Mouse (Mus musculus): ENCODE measurements at regions not wholly inside any gene's neighbourhood (a gene's known extent, or its start where the extent isn't known, plus 50 kb on each side); places are given as distances from the start of the nearest gene placed in this dataset.
A peak's percentile ranks its signal among the peaks of the same experiment; 100 is the strongest.
"Not testable (repeated sequence)": the region's sequence is repeated elsewhere in the genome, so short reads cannot be mapped to it uniquely, and the experiment has no call there.

- DNase-seq (ENCODE audit: low spot score) = peak; percentile 36
These were observed 498.6 kb upstream of the Acvr2a start for GRCm38 (mm10) chr2:48315306-48315705.

- DNase-seq (ENCODE audit: low spot score) = no peak
These were observed 497.6 kb upstream of the Acvr2a start for GRCm38 (mm10) chr2:48316180-48316889.

- no peak for DNase-seq (ENCODE audit: low spot score)
These were observed 496.1 kb upstream of the Acvr2a start for GRCm38 (mm10) chr2:48317821-48318220.

- DNase-seq (ENCODE audit: low spot score) = no peak
These were observed 495.4 kb upstream of the Acvr2a start for GRCm38 (mm10) chr2:48318384-48319030.

- DNase-seq (ENCODE audit: low spot score) = no peak
These were observed 492.4 kb upstream of the Acvr2a start for GRCm38 (mm10) chr2:48321471-48321870.

- peak; percentile 85 for DNase-seq (ENCODE audit: low spot score)
These were observed 491.6 kb upstream of the Acvr2a start for GRCm38 (mm10) chr2:48322278-48322677.

GRCm38 (mm10) chr2:48328204-48328603, 485.7 kb upstream of the Acvr2a start:
- peak; percentile 44 for DNase-seq (ENCODE audit: low spot score)

GRCm38 (mm10) chr2:48332783-48333182, 481.1 kb upstream of the Acvr2a start:
- DNase-seq (ENCODE audit: low spot score) = peak; percentile 32

GRCm38 (mm10) chr2:48348021-48348420, 465.9 kb upstream of the Acvr2a start:
- DNase-seq (ENCODE audit: low spot score) = no peak

GRCm38 (mm10) chr2:48349794-48350193, 464.1 kb upstream of the Acvr2a start:
- DNase-seq (ENCODE audit: low spot score) = peak; percentile 20

GRCm38 (mm10) chr2:48350206-48350605, 463.7 kb upstream of the Acvr2a start:
- DNase-seq (ENCODE audit: low spot score) = peak; percentile 5

GRCm38 (mm10) chr2:48371572-48371971, 442.3 kb upstream of the Acvr2a start:
- DNase-seq (ENCODE audit: low spot score) = not testable (repeated sequence)

GRCm38 (mm10) chr2:48373086-48373485, 440.8 kb upstream of the Acvr2a start:
- DNase-seq (ENCODE audit: low spot score) = no peak

- DNase-seq (ENCODE audit: low spot score) = no peak
These were observed 439.6 kb upstream of the Acvr2a start for GRCm38 (mm10) chr2:48374302-48374701.

GRCm38 (mm10) chr2:48378160-48378559, 435.7 kb upstream of the Acvr2a start:
- no peak for DNase-seq (ENCODE audit: low spot score)

GRCm38 (mm10) chr2:48378749-48379148, 435.2 kb upstream of the Acvr2a start:
- DNase-seq (ENCODE audit: low spot score) = no peak

- DNase-seq (ENCODE audit: low spot score) = no peak
These were observed 433.8 kb upstream of the Acvr2a start for GRCm38 (mm10) chr2:48380140-48380539.

GRCm38 (mm10) chr2:48380786-48381185, 433.1 kb upstream of the Acvr2a start:
- no peak for DNase-seq (ENCODE audit: low spot score)

GRCm38 (mm10) chr2:48381481-48382075, 432.3 kb upstream of the Acvr2a start:
- DNase-seq (ENCODE audit: low spot score) = peak; percentile 5

- DNase-seq (ENCODE audit: low spot score) = no peak
These were observed 415.4 kb upstream of the Acvr2a start for GRCm38 (mm10) chr2:48398504-48398903.

- no peak for DNase-seq (ENCODE audit: low spot score)
These were observed 414.7 kb upstream of the Acvr2a start for GRCm38 (mm10) chr2:48399191-48399590.

- no peak for DNase-seq (ENCODE audit: low spot score)
These were observed 411.1 kb upstream of the Acvr2a start for GRCm38 (mm10) chr2:48402813-48403212.

- DNase-seq (ENCODE audit: low spot score) = no peak
These were observed 409.4 kb upstream of the Acvr2a start for GRCm38 (mm10) chr2:48404460-48404859.
